Mouse (Mus musculus) liver, embryonic 14.5 days (tissue): ENCODE measurements at regions not wholly inside any gene's neighbourhood (a gene's known extent, or its start where the extent isn't known, plus 50 kb on each side); places are given as distances from the start of the nearest gene placed in this dataset.
A peak's percentile ranks its signal among the peaks of the same experiment; 100 is the strongest.
"Not testable (repeated sequence)": the region's sequence is repeated elsewhere in the genome, so short reads cannot be mapped to it uniquely, and the experiment has no call there.

ENCODE experiments used
- ATAC-seq: fragments of 200-750 bp; cut with Nextera tagmentation; 2 replicates; pipeline ENCODE4 v1.8.0; 2017; ENCODE audit warnings: moderate number of reproducible peaks, mild to moderate bottlenecking, moderate library complexity; ENCODE audit not compliant: insufficient read depth
- DNase-seq, 3 experiments: peaks; one replicate each; pipeline ENCODE4 v3.0.0-alpha.2; 2012 to 2013; ENCODE audit warnings: low read depth in 3 of 3, low spot score in 3 of 3
- H3K27ac ChIP-seq: fragments of 300-500 bp; sonication (generic); 2 replicates; pipeline ENCODE4 v1.5.1; 2014; ENCODE audit warnings: moderate library complexity, mild to moderate bottlenecking, control low read depth, inconsistent platforms
- H3K27me3 ChIP-seq: fragments of 300-500 bp; sonication (generic); 2 replicates; pipeline ENCODE4 v1.6.1; 2014; ENCODE audit warnings: mild to moderate bottlenecking, low read length, moderate library complexity; ENCODE audit not compliant: control insufficient read depth, insufficient read depth
- H3K36me3 ChIP-seq: fragments of 300-500 bp; sonication (generic); replicated peaks from 2 replicates; pipeline ENCODE4 v1.6.1; 2014; ENCODE audit warnings: low read depth; ENCODE audit not compliant: control insufficient read depth, insufficient read depth
- H3K4me1 ChIP-seq, 2 experiments: fragments of 200-500 bp in 1 of 2; fragments of 300-500 bp in 1 of 2; sonication (generic) in 1 of 2; replicated peaks; 2 replicates each; pipeline ENCODE4 v1.6.1; 2012 to 2014; ENCODE audit warnings: antibody characterized with exemption in 1 of 2, inconsistent platforms in 1 of 2, low read length in 1 of 2; ENCODE audit not compliant: control insufficient read depth in 2 of 2, insufficient read depth in 2 of 2
- H3K4me2 ChIP-seq: fragments of 300-500 bp; sonication (generic); 2 replicates; pipeline ENCODE4 v1.6.1; 2014; ENCODE audit warnings: low read depth, mild to moderate bottlenecking, control low read depth, moderate library complexity
- H3K4me3 ChIP-seq, 2 experiments: fragments of 200-500 bp in 1 of 2; fragments of 300-500 bp in 1 of 2; sonication (generic) in 1 of 2; 2 replicates each; pipeline ENCODE4 v1.5.1; 2012 to 2014; ENCODE audit warnings: low read depth in 2 of 2, low read length in 2 of 2, mild to moderate bottlenecking in 2 of 2, control low read depth in 1 of 2, inconsistent platforms in 1 of 2, moderate library complexity in 1 of 2; ENCODE audit not compliant: insufficient read depth in 1 of 2
- H3K9ac ChIP-seq: fragments of 300-500 bp; sonication (generic); replicated peaks from 2 replicates; pipeline ENCODE4 v1.6.1; 2014; ENCODE audit warnings: mild to moderate bottlenecking, control low read depth, moderate library complexity
- H3K9me3 ChIP-seq: fragments of 300-500 bp; sonication (generic); 2 replicates; pipeline ENCODE4 v1.6.1; 2016; ENCODE audit warnings: low read length, mixed read lengths; ENCODE audit not compliant: control insufficient read depth
- CTCF ChIP-seq: IDR thresholded peaks from 2 replicates; pipeline ENCODE4 v1.5.1; 2016; ENCODE audit warnings: antibody characterized with exemption, low read depth, control low read depth
- EP300 ChIP-seq: IDR thresholded peaks from 2 replicates; pipeline ENCODE4 v1.6.1; 2016; ENCODE audit warnings: antibody characterized with exemption, low read depth
- WGBS: fragments of 180-500 bp; shearing (Covaris S2); extraction: QIAGEN DNeasy Blood & Tissue Kit; methylation state at CpG from one replicate; pipeline ENCODE4 v1.1.7; 2014; ENCODE audit not compliant: insufficient replicate concordance; 5-methylcytosine and 5-hydroxymethylcytosine counted together

- H3K9ac ChIP-seq, H3K27me3 ChIP-seq, ATAC-seq, H3K9me3 ChIP-seq, H3K4me3 ChIP-seq, H3K27ac ChIP-seq, H3K4me2 ChIP-seq, H3K4me1 ChIP-seq, H3K36me3 ChIP-seq: not testable (repeated sequence)
- peak in 1 of 3 experiments; percentile 0 for DNase-seq
These were observed 91.8 kb downstream of the 5730507C01Rik start for GRCm38 (mm10) chr12:18606126-18606525.

- TF ChIP-seq EP300 (no peak), CTCF (no peak)
- H3K27me3 ChIP-seq: no peaks in the 10 kb centered on the region
- DNase-seq: peak in 1 of 3 experiments; percentile 44
- peak overlapping the region; percentile 50 to 60 for H3K4me3 ChIP-seq
- H3K4me1 ChIP-seq: no peaks in the 10 kb centered on the region
- peak overlapping the region; percentile 60 for H3K4me2 ChIP-seq
- H3K36me3 ChIP-seq: no peaks in the 10 kb centered on the region
- WGBS: under 1% methylated on average over 28 of the region's 38 CpGs
- H3K27ac ChIP-seq: no peak overlapping the region
- ATAC-seq: peak; percentile 87
- no peaks in the 10 kb centered on the region for H3K9me3 ChIP-seq
- H3K9ac ChIP-seq: peak overlapping the region; percentile 48
These were observed 95.5 kb downstream of the 5730507C01Rik start for GRCm38 (mm10) chr12:18609835-18610234.

- H3K9me3 ChIP-seq, DNase-seq, H3K9ac ChIP-seq, H3K27ac ChIP-seq, H3K27me3 ChIP-seq, H3K36me3 ChIP-seq, H3K4me1 ChIP-seq, ATAC-seq: not testable (repeated sequence)
- under 1% methylated on average over 19 of the region's 24 CpGs for WGBS
- Histone ChIP-seq H3K4me2 (peak overlapping the region; percentile 60), H3K4me3 (peak overlapping the region; percentile 50 to 60)
These were observed 96.3 kb downstream of the 5730507C01Rik start for GRCm38 (mm10) chr12:18610581-18610980.
